Mouse (Mus musculus) testis, adult 2 months (tissue): ENCODE results near the gene Gemin2.

Experiments
- CTCF ChIP-seq: fragments of 200-500 bp; IDR thresholded peaks from 2 replicates; pipeline ENCODE4 v1.5.1; 2012; ENCODE audit warnings: low read depth, mild to moderate bottlenecking, inconsistent platforms, low read length, moderate library complexity; ENCODE audit not compliant: control insufficient read depth, insufficient read depth, insufficient replicate concordance
- POLR2A ChIP-seq: fragments of 200-500 bp; IDR thresholded peaks from 2 replicates; pipeline ENCODE4 v1.6.1; 2012; ENCODE audit warnings: low read depth, mild to moderate bottlenecking, inconsistent platforms, low read length, moderate library complexity; ENCODE audit not compliant: control insufficient read depth

DNA sequence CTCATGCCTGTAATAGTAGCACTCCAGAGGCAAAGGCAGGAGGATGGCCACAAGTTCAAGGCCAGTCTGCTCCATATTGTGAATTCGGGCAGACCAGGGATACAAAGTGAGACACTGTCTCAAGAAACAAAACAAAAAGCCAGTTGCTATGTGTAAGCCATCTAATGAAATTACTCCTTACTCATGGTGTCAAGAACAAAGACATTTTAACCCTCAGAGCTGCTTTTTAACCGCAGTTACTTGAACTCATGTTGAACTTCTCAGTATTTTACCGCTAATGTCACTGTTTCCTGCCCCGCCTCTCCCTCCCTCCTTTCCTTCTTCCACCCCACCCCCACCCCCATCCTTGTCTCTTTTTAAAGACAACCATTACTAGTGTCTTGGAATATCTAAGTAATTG lies 8.1 kb downstream of the Gemin2 start:
- no peak for TF ChIP-seq CTCF
- no peak for TF ChIP-seq POLR2A
